Mouse (Mus musculus): ENCODE results near the gene Pkm.

Gene Pkm

DNA sequence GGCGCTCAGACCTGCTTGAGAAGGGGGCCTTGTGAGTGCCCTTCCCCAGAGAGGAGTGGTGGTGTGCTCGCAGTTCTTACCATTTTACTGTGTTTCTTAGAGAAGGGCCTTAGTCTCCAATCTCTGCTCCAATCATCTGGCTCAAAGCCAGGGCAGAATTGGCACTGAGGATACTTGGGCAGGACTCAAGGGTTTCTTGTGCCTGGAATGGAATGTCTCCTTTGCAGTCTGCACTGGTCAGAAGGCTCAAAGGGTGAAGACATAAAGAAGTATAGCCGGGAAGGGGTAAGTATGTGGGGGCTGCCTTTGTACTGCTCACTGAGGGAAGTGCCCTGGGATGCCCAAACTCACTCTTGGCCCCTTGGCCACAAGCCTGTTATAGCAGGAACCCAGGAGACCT, 53.1 kb downstream of the Pkm start:
- DNase-seq: no peak

- DNase-seq: no peak
These were observed 60.2 kb downstream of the Pkm start for GRCm38 (mm10) chr9:59716275-59716898.

- no peak for DNase-seq
These were observed 62.1 kb downstream of the Pkm start for GRCm38 (mm10) chr9:59718237-59718636.

DNA sequence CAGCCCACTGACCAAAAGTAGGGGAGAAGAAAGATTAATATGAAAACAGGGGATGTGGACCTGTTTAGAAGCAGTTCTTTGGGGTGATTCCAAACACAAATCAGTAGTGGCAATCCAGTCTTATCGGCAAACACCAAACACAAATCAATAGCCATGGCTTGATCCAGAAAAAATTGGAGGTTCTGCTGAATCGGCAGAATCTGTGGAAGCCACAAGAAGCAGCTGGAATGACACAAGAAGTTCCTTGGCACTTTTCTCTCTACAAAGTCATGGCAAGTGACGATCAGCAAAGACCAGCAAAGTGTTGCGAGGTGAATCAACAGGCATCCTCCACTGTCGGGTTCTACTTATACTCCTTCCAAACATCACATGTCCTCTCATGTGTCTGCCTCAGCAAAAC, 65.0 kb downstream of the Pkm start:
- no peak for DNase-seq

- DNase-seq: peak; percentile 17 to 56
These were observed 67.0 kb downstream of the Pkm start for GRCm38 (mm10) chr9:59723096-59723657.

DNA sequence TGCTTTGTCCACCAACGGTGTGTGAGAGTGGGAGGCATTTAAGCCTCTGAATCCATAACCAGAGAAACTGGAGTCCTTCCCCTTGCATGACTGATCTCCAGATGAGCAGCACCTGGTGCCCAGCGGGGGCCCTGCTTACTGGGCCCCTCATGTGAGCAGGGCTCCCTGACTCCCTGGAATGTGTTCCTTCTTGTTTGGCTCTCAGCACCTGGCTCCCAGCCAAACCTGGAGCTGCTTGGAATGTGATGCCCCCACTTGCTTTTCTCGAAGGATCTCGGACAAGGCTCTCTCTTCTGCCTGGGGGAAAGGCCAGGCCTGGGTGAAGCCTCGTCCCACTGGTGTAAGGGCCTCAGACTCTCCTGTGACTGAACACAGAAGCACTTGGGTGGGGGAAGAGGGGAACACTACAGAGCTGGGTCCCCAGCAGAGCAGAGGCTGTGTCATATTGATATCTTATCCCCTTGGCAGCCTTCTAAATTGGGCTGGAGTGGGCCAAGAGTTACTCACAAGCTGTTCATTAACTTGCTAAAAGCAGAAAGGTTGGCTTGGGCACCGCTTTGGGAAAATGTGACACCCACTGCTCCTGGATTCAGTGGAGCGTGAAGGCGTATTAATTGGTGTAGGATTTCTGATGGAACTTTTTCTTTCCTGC, 67.7 kb downstream of the Pkm start:
- DNase-seq: no peak

DNA sequence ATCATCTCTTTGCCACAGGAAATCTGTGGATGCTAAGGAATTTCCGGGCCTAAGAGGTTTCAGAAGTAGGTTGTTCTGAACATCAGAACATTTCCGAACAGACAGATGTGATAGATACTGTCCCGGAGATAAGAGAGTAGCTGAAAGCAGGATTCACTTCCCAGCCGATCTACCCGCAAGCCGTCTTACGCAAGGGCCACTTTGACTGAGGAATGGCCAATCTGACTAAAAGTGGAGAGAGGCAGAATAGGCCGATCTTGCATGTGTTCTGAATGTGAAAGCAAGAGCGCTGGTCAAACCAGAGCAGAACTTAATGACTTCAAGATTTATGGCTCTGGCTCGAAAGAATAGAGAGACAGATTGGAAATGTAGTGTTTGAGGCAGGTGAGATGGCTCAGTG, 69.3 kb downstream of the Pkm start:
- DNase-seq: no peak

DNA sequence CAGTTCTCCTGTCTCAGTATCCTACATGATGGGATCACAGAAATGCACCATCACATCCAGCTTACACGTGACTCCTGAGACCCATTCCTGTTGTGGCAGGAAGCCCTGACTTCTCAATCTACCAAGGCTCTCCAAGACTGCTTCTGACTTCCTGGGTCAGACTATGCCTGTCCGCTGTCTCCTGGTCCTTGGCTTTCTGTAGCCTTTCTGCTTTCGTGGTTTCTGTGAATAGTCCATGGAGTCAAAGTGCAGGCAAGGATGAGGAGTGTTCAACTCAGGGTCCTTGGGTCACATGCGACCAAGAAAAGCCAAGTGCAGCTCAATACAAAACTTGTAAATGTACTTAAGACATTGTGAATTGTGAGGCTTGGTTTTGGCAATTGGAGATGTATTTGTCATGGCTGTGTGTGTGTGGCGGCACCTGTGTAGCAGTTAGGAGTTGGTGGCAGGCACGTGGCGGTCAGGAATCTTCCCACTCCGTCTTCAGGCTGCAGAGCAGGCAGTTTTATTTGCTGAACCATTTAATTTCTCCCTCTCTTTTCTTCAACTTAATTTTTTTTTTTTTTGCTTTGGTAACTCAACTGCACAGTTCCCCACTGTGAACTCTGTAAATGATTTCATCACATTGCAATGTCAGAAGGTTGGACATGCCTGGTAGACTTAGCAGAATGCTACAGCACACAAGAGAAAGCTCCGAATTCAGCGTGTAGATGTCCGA, 71.6 kb downstream of the Pkm start:
- no peak for DNase-seq
